ENCODE assay signal across 17 mouse cellular contexts in the genomic region with DNA sequence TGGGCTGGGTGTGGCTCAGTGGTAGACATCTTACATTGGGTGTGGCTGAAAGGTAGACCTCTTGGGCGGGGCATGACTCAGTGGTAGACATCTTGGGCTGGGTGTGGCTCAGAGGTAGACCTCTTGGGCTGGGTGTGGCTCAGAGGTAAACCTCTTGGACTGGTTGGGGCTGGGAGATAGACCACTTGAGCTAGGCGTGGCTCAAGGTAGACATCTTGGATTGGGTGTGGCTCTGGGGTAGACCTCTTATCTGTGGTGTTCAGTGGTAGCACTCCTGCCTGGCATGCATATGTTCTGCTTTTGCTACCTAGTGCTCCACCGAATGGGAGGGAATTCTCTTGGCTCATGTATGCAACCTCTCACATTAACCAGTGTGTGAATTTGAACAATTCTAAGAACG. TPM values are rescaled to one million over a fixed set of nuclear protein-coding genes. Genes with fewer than 3 reads are reported as not detected.
"Had no signal": no experiment of that assay in that cellular context is flagged by ENCODE, and none has a peak within 500 bp of the region (broad histone marks: within the 10 kb centered on the region; RNA-seq: fewer than 3 reads in every experiment).

No protein-coding gene starts in this region.

- DNase-seq: kidney, adult 11 months; kidney, postnatal 10 days; kidney, postnatal 4 days; lung, adult 2 months; lung, postnatal 4 days; right cerebral cortex, adult 18-20 months; right cerebral cortex, postnatal 25 days; thymus, adult 18-20 months; thymus, postnatal 14 days had no signal

- ATAC-seq: lung, postnatal 0 days had no signal

- H3K36me3 ChIP-seq: midbrain, embryonic 12.5 days; neural tube, embryonic 15.5 days had no signal

- H3K9ac ChIP-seq: liver, embryonic 14.5 days; midbrain, embryonic 12.5 days; neural tube, embryonic 15.5 days had no signal

- H3K27ac ChIP-seq: left cerebral cortex, adult 2 months; limb, embryonic 10.5 days; liver, embryonic 14.5 days; midbrain, embryonic 12.5 days; neural tube, embryonic 15.5 days had no signal

- H3K4me3 ChIP-seq: left cerebral cortex, adult 2 months; limb, embryonic 10.5 days; megakaryocyte, embryonic 14.5 days; midbrain, embryonic 12.5 days; myocyte; neural tube, embryonic 15.5 days had no signal

- H3K4me1 ChIP-seq: megakaryocyte, embryonic 14.5 days; midbrain, embryonic 12.5 days; neural tube, embryonic 15.5 days had no signal

- H3K27me3 ChIP-seq: midbrain, embryonic 12.5 days; neural tube, embryonic 15.5 days had no signal

- H3K9me3 ChIP-seq: limb, embryonic 10.5 days; midbrain, embryonic 12.5 days; neural tube, embryonic 15.5 days had no signal

RNA-seq across cellular contexts. Expression of a gene that starts 11.1 kb away (rescaled TPM):
- polyA plus RNA-seq: myocyte had no signal
